Mouse (Mus musculus) kidney, adult 9 months (tissue): ENCODE data around the gene Gm4631.
"Not testable (repeated sequence)": the region's sequence is repeated elsewhere in the genome, so short reads cannot be mapped to it uniquely, and the experiment has no call there.

Source experiments
- DNase-seq: peaks from one replicate; pipeline ENCODE4 v3.0.0; 2022

Gm4631 gene

GRCm38 (mm10) chr2:175338097-175338496 lies at the start of gene Gm4631:
Gene Gm4631 (minus strand): TSS chr2:175338197.
- not testable (repeated sequence) for DNase-seq

GRCm38 (mm10) chr2:175372136-175372535 lies 34.1 kb upstream of the Gm4631 start, which contains the start of gene Zfp968:
Gene Zfp968 (plus strand): TSS chr2:175372436.
- DNase-seq: not testable (repeated sequence)

- not testable (repeated sequence) for DNase-seq
These were observed 63.2 kb downstream of the Gm4631 start, which contains the start of gene Gm14440 for GRCm38 (mm10) chr2:175274825-175275224. Gene Gm14440 (plus strand): TSS chr2:175275125.
